Mouse (Mus musculus) hindbrain, embryonic 14.5 days (tissue): ENCODE measurements around the gene Ifnl3. TPM values are rescaled to one million over a fixed set of nuclear protein-coding genes. Genes with fewer than 3 reads are reported as not detected.

Experiments
- ATAC-seq: fragments of 200-750 bp; cut with Nextera tagmentation; 2 replicates; pipeline ENCODE4 v1.8.0; 2017; ENCODE audit warnings: moderate number of reproducible peaks, mild to moderate bottlenecking, moderate TSS enrichment, moderate library complexity; ENCODE audit not compliant: low FRiP score
- DNase-seq: peaks from one replicate; pipeline ENCODE4 v3.0.0-alpha.2; 2015; ENCODE audit warnings: low spot score
- H3K27ac ChIP-seq: fragments of 300-500 bp; sonication (generic); 2 replicates; pipeline ENCODE4 v1.5.1; 2014; ENCODE audit warnings: mild to moderate bottlenecking, moderate library complexity
- H3K27me3 ChIP-seq: fragments of 300-500 bp; sonication (generic); 2 replicates; pipeline ENCODE4 v1.6.1; 2014; ENCODE audit warnings: mild to moderate bottlenecking, low read length, mixed read lengths; ENCODE audit not compliant: control insufficient read depth, insufficient read depth
- H3K36me3 ChIP-seq: fragments of 300-500 bp; sonication (generic); replicated peaks from 2 replicates; pipeline ENCODE4 v1.6.1; 2014; ENCODE audit not compliant: control insufficient read depth, insufficient read depth
- H3K4me1 ChIP-seq: fragments of 300-500 bp; sonication (generic); replicated peaks from 2 replicates; pipeline ENCODE4 v1.6.1; 2014; ENCODE audit warnings: antibody characterized with exemption, low read length, mixed read lengths; ENCODE audit not compliant: control insufficient read depth, insufficient read depth
- H3K4me2 ChIP-seq: fragments of 300-500 bp; sonication (generic); replicated peaks from 2 replicates; pipeline ENCODE4 v1.6.1; 2014; ENCODE audit warnings: mild to moderate bottlenecking, moderate library complexity
- H3K4me3 ChIP-seq: fragments of 300-500 bp; sonication (generic); replicated peaks from 2 replicates; pipeline ENCODE4 v1.5.1; 2014; ENCODE audit warnings: mild to moderate bottlenecking, low read length
- H3K9ac ChIP-seq: fragments of 300-500 bp; sonication (generic); 2 replicates; pipeline ENCODE4 v1.6.1; 2014
- H3K9me3 ChIP-seq: fragments of 300-500 bp; sonication (generic); 2 replicates; pipeline ENCODE4 v1.6.1; 2016; ENCODE audit warnings: low read length; ENCODE audit not compliant: control insufficient read depth
- WGBS: fragments of 180-500 bp; shearing (Covaris S2); extraction: QIAGEN DNeasy Blood & Tissue Kit; methylation state at CpG from one replicate; pipeline ENCODE4 v1.1.7; 2014; 5-methylcytosine and 5-hydroxymethylcytosine counted together
- polyA plus RNA-seq: library from polyadenylated mRNA; unstranded; fragments of >200 nt; fragmentation: Nextera tagmentation; extraction: Ambion mirVana; gene quantifications from 2 replicates; pipeline ENCODE4 v1.2.1, GENCODE M21; 2014

Ifnl3 gene
- polyA plus RNA-seq, 1 experiment from 2014 or later: not detected

DNA sequence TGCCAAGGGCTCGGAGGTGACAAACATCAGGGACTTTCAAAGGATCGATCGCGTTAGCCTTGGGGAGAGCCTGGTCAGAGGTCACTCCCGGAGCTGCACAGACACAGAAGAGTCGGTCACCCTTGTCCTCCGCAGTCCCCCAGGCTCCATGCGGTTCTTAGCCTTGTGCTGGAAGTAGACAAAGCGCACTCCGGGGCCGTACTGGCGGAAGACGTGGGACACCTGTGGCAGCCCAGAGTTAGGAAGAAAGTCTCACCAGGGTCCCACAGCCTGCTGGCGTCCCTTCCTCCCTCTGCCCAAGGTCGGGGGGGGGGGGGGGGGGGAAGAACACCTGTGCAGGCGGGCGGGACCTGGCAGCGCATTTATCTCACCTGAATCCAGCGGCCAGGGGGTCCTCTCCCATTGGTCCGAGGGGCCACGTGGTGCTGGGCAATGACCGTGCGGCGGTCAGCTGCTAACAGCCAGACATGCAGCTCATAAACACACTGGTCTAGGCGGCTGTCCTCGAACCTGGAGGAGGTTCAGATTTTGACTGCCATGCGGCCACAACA lies 21.5 kb downstream of the Ifnl3 start:
- Histone ChIP-seq H3K4me3 (peak overlapping the region; percentile 15), H3K4me2 (peak overlapping the region; percentile 42), H3K27me3 (peaks cover 42% of the 10 kb centered on the region), H3K9me3 (no peaks in the 10 kb centered on the region), H3K4me1 (peaks cover 10% of the 10 kb centered on the region; the same call in 1 of the 2 replicates), H3K27ac (no peak overlapping the region), H3K36me3 (no peaks in the 10 kb centered on the region), H3K9ac (no peak overlapping the region)
- ATAC-seq (no peak), DNase-seq (no peak)
- 2% methylated on average over 23 of the region's 27 CpGs for WGBS

DNA sequence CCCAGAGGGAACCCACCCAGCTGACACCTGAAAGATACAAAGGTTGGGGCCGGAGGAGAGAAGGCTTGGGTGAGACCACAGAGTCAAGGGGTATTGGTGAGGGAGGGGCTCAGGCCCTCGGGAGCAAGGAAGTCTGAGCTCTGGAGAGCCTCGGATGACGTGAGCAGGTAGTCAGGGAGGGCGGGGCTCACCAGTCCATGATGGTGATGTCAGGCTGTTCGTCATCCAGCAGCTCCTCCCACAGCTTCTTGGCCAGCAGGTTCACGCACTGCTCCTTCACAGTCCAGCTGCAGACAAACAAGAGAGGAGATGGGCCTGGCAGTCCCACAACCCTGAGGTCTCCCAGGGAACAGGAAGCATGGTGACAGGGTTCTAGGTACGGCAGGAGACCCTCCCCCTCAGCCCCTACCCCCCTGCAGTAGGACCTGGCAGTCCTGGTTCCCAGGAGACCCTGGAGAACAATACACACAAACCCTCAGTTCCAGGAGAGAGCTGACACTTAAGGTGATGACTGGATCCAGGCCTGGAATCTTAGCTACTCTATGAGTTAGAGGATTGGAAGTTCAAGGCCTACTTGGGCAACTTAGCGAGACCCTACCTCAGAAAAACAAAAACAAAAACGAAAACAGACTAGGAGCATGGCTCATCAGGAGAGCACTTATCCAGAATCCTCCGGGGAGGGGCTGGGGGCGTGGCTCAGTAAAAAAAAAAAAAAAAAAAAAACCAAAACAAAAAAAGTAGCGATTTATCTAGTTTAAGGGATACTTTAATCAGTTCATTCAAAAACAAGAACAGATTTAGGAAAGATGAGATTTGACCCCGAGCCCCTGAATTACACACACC lies 22.6 kb downstream of the Ifnl3 start:
- H3K4me2 ChIP-seq: no peak overlapping the region
- WGBS: 22% methylated on average over 14 of the region's 14 CpGs
- 0 out of 2 replicates have a peak, but pooled peaks have one; percentile 28 for ATAC-seq
- H3K36me3 ChIP-seq: no peaks in the 10 kb centered on the region
- no peak for DNase-seq
- H3K27me3 ChIP-seq: peaks cover 42% of the 10 kb centered on the region
- peaks cover 10% of the 10 kb centered on the region; the same call in 1 of the 2 replicates for H3K4me1 ChIP-seq
- H3K9me3 ChIP-seq: no peaks in the 10 kb centered on the region
- H3K27ac ChIP-seq: no peak overlapping the region
- no peak overlapping the region for H3K9ac ChIP-seq
- H3K4me3 ChIP-seq: no peak overlapping the region

DNA sequence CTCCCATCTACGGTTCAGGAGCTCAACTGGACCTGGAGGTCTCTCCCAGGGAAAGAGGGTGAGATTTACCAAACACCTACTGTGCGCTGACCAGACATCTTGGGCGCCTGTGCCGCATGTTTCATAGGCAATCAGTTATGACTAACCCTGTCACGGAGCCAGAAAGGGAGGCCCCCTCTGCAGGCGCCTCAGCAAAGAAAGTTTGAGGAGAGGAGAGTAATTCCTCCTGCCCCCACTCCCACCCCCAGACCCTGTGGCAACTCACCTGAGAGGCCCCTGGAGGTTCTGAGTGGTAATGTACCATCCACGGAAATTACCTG lies 23.2 kb downstream of the Ifnl3 start:
- Histone ChIP-seq H3K9ac (no peak overlapping the region), H3K36me3 (no peaks in the 10 kb centered on the region), H3K27me3 (peaks cover 42% of the 10 kb centered on the region), H3K27ac (no peak overlapping the region), H3K4me3 (no peak overlapping the region), H3K9me3 (no peaks in the 10 kb centered on the region), H3K4me2 (peak overlapping the region; percentile 55; the same call in 1 of the 2 replicates), H3K4me1 (peaks cover 10% of the 10 kb centered on the region; the same call in 1 of the 2 replicates)
- 49% methylated on average over 7 of the region's 7 CpGs for WGBS
- ATAC-seq: no peak
- no peak for DNase-seq

DNA sequence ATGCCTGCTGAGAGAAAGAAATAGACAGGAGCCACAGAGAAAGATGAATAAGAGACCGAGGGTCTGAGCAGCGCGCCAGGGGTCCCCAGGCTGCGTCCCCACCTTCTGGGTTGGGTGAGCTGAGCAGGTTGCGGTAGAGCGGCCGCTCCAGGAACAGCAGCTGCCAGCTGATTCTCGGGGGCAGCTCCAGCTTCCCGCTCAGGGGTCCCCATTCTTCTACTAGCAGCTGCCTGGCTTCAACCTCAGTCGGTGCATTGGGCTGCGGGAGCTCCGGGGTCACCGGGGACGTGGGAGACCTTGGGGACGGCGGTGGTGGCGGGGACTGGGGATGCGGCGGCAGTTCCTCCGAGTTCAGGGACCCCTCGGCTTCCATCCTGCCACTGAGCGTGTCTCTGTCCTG lies 24.0 kb downstream of the Ifnl3 start:
- peaks cover 42% of the 10 kb centered on the region for H3K27me3 ChIP-seq
- peaks cover 10% of the 10 kb centered on the region; the same call in 1 of the 2 replicates for H3K4me1 ChIP-seq
- no peaks in the 10 kb centered on the region for H3K36me3 ChIP-seq
- WGBS: 2% methylated on average over 22 of the region's 22 CpGs
- H3K4me2 ChIP-seq: peak overlapping the region; percentile 55
- no peak for ATAC-seq
- peak overlapping the region; percentile 23 for H3K4me3 ChIP-seq
- DNase-seq: no peak
- no peaks in the 10 kb centered on the region for H3K9me3 ChIP-seq
- H3K27ac ChIP-seq: no peak overlapping the region
- peak overlapping the region; percentile 54 for H3K9ac ChIP-seq

DNA sequence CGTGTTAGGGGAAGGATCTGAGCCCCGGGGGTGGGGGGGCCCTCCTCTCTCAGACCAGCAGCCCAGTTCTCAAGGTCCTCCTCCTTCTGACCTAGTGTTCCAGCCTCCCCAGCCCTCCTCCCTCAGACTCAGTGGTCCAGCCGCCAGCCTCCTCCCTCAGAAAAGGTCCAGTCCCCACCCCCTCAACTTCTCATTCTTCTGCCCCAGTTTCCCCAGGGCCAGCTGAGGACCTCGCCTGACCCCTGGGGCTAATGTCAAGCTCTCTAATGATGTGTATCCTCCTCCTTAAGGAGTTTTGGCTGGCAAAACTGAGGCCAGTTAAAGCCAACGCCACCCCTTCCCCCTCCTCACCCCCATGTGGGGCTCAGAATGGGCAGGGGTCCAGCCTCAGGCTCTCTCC lies 24.5 kb downstream of the Ifnl3 start, which contains the start of gene Nccrp1:
TSS of gene Nccrp1 (minus strand) at position 101 of the 400 bp plus-strand sequence.
- peaks cover 10% of the 10 kb centered on the region; the same call in 1 of the 2 replicates for H3K4me1 ChIP-seq
- peaks cover 42% of the 10 kb centered on the region for H3K27me3 ChIP-seq
- 5% methylated on average over 5 of the region's 5 CpGs for WGBS
- DNase-seq: no peak
- H3K36me3 ChIP-seq: no peaks in the 10 kb centered on the region
- H3K9me3 ChIP-seq: no peaks in the 10 kb centered on the region
- no peak for ATAC-seq
- no peak within 1 kb of the TSS for H3K27ac ChIP-seq
- H3K4me2 ChIP-seq: peak within 1 kb of the TSS; percentile 55
- H3K4me3 ChIP-seq: peak within 1 kb of the TSS; percentile 23
- peak within 1 kb of the TSS; percentile 54 for H3K9ac ChIP-seq

DNA sequence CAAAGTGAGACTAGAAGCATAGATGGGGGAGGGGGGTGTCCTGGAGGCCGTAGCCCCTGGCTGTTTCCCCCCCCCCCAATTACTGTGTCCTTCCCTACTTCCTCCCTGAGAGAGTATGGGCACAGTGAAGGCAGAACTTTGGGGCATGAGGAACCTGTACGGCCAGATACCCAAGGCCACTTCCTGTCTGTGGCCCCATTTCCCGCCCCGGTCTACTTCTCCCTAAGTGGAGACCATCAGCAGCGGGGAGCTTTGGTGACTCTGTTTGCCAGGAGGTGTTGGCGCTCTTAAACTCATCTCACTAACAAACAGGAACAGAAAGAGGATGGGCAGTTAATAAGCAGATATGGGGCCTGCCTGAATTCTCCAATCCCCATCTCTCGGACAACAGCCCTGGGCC lies 25.0 kb downstream of the Ifnl3 start:
- no peak for ATAC-seq
- H3K4me2 ChIP-seq: no peak overlapping the region
- no peak overlapping the region for H3K27ac ChIP-seq
- WGBS: 72% methylated on average over 7 of the region's 7 CpGs
- peaks cover 10% of the 10 kb centered on the region; the same call in 1 of the 2 replicates for H3K4me1 ChIP-seq
- no peaks in the 10 kb centered on the region for H3K9me3 ChIP-seq
- H3K27me3 ChIP-seq: peaks cover 42% of the 10 kb centered on the region
- no peak overlapping the region for H3K4me3 ChIP-seq
- no peak overlapping the region for H3K9ac ChIP-seq
- H3K36me3 ChIP-seq: no peaks in the 10 kb centered on the region
- DNase-seq: no peak

DNA sequence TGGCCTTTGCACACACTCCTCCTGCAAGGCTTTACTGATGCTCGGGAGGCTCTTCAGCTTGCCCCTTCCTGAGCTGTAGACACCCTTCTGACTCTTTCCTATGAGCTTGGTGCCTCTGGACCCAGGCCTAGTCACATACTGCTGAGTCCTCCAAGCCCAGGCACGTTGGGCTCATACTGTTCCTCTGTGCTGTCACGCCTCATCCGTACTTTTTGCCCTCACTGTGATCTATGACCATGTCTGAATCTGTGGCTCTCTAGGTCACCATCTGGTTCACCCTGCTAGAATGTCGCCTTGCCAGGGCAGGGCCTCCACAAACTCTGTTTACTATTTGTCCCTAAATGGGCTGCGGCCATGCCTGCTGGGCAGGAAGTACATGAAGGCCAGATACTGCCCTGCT lies 30.4 kb downstream of the Ifnl3 start:
- WGBS: 93% methylated on average over 6 of the region's 6 CpGs
- Histone ChIP-seq H3K27ac (no peak overlapping the region), H3K27me3 (no peaks in the 10 kb centered on the region), H3K4me3 (no peak overlapping the region), H3K36me3 (0 out of 2 replicates have a peak, but pooled peaks cover 4% of the 10 kb centered on the region), H3K9me3 (no peaks in the 10 kb centered on the region), H3K9ac (no peak overlapping the region), H3K4me1 (no peaks in the 10 kb centered on the region), H3K4me2 (no peak overlapping the region)
- DNase-seq: no peak
- ATAC-seq: no peak

DNA sequence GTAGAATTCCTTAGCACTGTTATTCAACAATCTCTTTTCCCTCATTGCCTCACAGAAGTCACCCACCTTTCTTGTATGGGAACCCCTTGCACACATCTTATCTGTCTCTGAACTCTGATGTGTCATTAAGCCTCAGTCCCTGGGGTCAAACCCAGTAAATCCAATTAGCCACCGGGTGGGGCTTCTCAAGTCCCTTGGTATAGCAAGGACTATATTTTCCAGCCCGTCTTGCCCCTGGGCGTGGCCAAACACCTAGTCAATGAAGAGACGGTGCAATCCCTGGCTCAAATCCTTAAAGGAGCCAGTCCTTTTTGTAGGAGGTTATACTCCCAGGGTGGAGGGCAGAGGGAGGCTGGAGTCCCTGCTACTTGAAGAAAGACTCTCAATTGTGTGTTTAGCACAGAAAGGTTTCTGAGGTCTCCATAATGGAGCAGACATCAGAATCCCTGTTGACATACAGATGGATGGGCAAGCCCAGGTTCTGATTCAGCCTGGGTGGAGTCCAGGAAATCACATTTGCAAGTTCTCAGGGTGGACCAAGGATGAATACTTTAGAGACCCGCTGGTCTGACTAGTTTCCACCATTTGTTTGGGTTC lies 33.4 kb downstream of the Ifnl3 start:
- H3K9me3 ChIP-seq: no peaks in the 10 kb centered on the region
- no peak overlapping the region for H3K27ac ChIP-seq
- ATAC-seq: no peak
- H3K4me3 ChIP-seq: no peak overlapping the region
- DNase-seq: no peak
- no peak overlapping the region for H3K9ac ChIP-seq
- H3K27me3 ChIP-seq: no peaks in the 10 kb centered on the region
- H3K36me3 ChIP-seq: peaks cover 28% of the 10 kb centered on the region
- H3K4me1 ChIP-seq: no peaks in the 10 kb centered on the region
- 31% methylated on average over 5 of the region's 5 CpGs for WGBS
- no peak overlapping the region for H3K4me2 ChIP-seq

DNA sequence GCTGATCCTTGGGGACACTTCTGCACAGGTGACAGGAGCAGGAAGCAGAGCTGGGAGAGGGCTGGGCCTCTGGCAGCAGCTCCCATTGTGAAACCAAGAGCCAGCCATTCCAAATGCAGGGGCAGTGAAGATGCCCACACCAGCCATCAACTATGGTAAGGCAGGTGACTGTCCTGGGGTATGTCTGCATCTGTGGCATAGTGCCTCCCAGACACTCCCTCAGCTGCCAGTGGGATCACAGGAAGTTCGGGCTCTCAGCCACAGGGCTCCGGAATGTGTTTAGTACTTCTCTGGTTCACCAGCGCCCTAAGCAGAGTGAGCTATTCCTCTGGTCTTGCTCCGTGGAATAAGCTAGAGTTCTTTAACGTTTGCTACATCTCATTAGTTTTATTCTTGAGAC lies 34.4 kb downstream of the Ifnl3 start:
- Histone ChIP-seq H3K27me3 (no peaks in the 10 kb centered on the region), H3K36me3 (peaks cover 30% of the 10 kb centered on the region)

More for the DNA sequence above, 34.4 kb downstream of the Ifnl3 start:
- H3K4me3 ChIP-seq: no peak overlapping the region
- no peaks in the 10 kb centered on the region for H3K4me1 ChIP-seq
- H3K4me2 ChIP-seq: no peak overlapping the region
- WGBS: 79% methylated on average over 5 of the region's 5 CpGs
- DNase-seq: no peak
- H3K9ac ChIP-seq: no peak overlapping the region
- H3K9me3 ChIP-seq: no peaks in the 10 kb centered on the region
- H3K27ac ChIP-seq: no peak overlapping the region
- no peak for ATAC-seq
